Mouse (Mus musculus) CD4-positive, CD25-positive, alpha-beta regulatory T cell, adult 2 months (primary cell): ENCODE measurements at regions not wholly inside any gene's neighbourhood (a gene's known extent, or its start where the extent isn't known, plus 50 kb on each side); places are given as distances from the start of the nearest gene placed in this dataset.

Source experiments
- DNase-seq: peaks from one replicate; pipeline ENCODE4 v3.0.0-alpha.2; 2012; ENCODE audit warnings: low read depth, low spot score

DNA sequence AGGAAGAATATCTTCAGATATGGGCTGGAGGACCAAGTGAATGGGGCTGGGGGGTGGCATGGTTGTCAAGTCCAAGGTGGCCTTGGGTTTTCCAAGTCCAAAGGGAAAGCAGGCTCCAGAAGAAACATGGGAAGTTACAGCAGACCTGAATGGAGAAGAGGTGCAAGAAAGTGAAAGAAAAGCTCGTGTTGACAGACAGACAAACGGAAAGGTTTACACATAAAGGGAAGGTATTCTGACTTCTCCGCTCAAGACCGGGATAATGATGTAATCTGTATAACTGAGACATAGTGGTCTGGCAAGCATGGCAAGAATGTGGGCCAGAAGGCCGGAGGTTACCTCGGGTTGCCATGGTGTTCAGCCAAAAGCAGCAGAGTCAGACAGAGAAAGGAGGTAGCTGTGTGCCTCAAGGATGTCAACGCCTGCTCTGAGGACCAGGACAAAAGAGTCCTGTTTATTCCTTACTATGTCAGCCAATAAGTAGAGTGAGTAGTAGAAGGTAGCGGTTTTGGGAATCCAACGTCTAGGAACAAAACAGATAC, 50.8 kb upstream of the Elk3 start:
- no peak for DNase-seq

DNA sequence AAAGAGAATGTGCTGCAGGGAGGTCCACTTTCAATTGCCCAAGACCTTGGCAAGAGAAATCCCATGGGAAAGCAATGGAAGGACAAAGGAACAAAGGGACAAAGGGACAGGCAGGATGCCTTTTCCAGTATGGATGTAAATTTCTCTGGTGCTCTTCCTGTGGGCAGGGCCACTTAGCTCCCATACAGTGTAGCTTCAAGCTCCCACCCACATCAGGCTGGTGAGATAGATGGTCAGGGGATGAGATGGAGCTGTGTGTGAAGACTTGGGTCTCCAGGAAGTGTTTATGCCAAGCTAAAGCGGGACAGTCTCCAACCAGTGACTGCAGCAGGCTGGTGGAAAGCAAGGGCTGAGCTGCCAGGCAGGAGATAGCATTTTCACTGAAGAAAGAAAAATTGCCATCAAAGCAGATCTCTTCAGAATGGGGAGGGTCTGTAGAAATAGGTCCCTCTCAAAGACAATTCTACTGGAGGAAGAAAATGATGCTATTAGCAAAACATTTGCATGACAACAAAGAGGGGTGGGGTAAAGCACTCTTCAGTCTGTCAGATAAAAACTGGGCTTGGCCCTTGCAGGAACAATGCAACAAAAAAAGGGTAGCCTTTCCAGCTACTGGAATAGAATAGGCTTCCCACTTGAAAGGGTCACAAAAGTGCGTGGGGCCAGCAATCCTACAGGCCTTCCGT, 53.3 kb upstream of the Elk3 start:
- no peak for DNase-seq

DNA sequence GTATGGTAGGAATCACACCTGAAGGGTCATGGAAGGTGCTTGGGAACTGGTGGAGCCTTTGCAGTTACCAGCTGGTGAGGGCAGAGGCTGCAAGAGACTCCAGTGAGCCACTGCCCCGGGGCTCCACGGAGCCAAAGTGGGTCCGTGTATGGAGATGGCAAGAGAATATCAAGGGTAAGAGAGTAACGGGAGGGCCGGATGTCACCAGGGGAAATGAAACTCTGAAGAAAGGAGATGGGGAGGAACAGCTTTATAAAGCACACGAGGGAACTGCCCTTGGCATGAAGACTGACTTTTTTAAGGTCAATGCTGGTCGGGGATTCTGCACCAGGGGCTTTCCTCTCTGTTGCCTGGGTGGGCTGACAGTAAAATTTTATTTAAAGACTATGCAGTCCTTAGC, 53.9 kb upstream of the Elk3 start:
- peak; percentile 38 for DNase-seq

DNA sequence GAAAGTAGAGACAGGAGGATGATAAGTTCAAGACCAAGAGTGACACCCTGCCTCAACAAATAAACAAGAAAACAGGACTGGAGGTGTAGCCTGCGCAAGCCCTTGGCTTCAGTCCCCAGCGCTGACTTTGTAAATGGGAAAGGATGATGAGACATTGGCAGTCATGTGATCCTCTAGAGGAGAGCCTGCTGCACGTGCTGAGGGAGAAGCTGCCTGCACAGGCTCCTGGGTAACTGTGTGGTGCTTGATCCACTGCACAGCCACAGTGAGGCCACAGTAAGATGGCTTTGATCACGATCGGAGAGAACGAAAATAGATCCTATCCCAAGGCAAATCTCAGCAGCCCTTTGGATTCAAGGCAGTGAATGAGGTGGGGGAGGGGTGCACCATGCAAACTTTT, 54.4 kb upstream of the Elk3 start:
- DNase-seq, result peak; percentile 37

DNA sequence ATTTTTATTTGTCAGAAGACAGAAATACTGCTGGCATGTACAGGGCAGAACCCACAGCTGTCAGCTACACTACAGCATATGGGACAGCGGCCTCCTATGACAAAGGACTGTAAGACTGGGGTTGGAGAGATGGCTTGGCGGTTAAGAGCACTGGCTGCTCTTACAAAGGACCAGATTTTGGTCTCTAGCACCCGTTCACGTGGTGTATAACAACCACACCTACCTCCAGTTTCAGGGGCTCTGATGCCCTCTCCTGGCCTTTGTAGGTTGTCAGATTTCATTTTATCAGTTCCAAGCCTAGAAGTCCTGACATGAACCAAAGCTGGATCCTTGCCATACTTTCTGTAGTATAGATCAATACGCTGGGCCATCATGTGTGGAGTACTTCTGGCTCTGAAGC, 54.9 kb upstream of the Elk3 start:
- no peak for DNase-seq

DNA sequence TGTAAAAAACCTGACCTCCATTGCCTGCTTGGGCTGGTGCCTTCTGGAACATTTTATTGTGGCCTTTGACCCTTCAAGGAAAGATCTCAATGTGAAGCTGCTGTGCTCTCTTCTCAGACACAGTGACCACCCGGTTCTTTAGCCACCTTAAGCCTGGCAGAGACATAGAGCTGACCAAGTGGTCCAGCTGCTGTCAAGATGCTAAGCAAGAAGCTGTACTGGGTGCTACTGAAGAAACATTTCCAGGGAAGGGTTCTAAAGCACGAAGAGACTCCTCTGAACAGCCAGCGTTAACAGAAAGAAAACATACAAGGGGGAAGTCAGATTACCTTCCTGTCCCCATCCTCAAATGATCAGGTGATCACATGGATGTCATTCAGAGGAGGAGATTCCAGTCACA, 58.8 kb upstream of the Elk3 start:
- DNase-seq, result no peak

DNA sequence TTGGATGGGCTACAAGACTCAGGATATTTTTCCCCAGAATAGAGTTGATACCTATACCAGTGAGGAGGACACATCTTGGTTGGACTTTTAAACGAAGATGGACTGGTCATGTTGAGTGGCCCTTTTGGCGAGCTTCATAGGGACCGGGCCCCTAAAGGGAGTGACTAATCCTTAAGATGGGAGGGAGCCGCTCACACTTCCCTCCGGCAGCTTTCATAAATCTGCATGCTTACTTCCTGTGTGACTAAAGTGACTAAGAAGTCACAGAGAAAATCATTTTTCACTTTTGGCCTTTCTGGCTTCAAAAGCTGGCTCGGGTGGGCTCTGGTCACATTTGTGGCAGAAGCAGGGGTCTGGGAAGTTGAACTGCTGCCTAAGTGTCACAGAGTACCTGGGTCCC, 59.4 kb upstream of the Elk3 start:
- peak; percentile 40 for DNase-seq

DNA sequence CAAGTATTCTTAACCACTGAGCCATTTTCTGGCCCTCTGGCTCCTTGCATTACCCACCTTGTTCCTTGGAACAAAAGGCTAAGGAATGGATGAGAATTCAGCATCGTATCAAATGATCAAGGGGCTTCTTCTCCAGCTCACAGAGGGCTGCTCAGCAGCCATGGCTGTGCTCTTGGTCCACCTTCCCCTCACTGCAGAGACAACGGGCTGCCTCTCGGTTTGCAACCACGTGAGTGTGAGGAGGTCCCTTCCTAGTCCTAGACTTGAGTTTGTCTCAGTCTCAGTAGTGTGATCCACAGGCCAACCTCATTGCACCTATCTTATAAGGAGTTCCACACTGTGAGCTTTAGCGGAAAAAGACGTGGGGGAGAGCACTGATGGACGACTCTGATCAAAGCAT, 61.3 kb upstream of the Elk3 start:
- DNase-seq, result no peak

DNA sequence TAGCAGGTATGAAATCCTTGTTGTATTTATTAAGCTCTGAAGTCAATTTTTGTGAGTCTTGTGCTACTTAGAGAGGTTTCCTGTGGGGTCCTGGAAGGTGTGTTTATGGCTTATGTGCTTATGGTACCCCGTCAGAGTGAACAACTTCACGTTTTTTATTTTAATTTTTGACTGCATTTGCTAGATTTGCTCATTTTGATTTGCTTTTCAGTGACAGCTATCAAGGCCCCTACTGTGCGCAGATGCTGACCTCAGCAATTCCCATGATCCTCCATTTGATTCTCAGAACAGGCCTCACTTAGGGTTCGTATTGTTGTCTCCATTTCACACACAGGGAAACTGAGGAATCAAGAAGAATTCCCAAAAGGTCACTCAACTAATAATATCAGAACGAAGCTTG, 62.3 kb upstream of the Elk3 start:
- DNase-seq, result no peak

DNA sequence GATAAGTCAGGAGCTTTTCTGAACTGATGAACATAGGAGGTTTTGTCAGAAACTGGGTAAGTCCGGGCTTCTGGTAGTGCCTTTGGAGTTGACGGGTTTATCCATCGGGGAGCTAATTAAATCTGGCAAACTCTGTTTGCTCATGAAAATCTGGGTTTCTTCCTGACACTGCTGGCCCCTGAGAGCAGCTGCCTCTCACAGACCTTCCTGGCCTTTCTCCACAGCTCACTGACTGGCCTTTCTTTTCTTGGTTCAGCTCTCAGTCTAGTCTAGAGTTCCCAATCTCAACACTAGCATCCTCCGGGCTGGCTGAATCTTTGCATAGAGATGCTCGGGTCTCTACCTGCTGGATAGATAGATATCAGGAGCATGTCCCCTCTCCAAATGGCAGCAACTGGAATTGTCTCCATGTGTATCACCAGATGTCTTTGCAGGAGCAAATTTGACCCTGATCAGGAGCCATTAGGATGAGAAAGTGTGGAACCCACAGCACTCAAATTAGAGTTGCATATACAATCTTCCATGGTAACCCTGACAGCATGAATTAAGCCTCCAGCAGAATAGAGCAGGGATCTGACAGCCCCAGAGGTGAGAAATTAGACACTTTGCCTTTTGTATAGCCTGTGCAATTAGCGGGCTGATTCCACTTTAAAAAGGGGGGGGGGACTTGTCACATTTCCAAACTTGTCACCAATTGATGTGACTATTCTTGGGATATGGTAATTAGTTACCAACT, 63.2 kb upstream of the Elk3 start:
- DNase-seq, result no peak

DNA sequence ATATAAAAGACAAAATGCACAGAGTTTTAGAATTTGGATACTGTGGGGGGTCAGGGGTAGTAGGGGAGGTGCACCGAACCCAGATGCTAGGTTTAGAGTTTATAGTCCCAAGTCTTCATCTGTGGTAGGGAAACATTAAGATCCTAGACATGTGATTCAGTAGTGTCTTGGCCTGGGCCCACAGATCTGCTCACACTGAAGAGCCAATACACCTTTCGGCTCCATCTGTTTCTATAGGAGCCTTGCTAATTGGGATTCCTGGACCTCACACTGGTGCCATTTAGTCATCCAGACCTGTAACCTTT, 63.7 kb upstream of the Elk3 start:
- no peak for DNase-seq

DNA sequence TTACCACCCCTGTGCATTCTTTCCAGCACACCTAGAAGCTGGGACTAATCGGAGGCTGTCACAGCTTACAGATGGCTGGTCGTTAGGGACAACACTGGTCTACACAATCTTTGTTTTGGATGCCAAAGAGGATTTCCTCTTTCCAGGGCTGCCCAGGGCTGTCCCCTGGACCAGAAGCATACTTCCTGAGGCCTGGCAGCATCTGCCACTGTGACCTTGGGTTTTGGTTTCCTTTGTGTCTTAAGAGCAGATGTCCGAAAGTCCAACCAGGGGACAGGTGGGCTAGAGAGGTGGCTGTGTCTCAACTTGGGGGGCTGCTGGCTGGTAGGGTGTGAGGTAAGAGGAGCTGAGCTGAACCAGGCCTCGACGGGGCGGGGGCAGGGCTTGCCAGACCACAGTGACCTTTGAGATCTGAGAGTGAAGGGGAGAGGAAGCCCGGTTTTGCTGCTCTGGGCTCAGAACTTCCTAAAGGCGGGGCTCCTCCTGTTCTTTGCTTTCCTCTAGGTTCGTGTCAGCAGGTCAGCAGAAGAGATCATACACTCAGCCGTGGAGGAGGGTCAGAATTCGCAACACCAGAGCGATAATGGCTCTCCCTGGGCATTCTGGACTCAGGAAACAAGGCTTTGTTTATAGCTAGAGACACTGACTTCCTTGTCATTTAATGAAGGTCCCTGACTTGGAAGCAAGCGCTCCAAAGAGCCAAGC, 64.2 kb upstream of the Elk3 start:
- DNase-seq, result peak; percentile 33

DNA sequence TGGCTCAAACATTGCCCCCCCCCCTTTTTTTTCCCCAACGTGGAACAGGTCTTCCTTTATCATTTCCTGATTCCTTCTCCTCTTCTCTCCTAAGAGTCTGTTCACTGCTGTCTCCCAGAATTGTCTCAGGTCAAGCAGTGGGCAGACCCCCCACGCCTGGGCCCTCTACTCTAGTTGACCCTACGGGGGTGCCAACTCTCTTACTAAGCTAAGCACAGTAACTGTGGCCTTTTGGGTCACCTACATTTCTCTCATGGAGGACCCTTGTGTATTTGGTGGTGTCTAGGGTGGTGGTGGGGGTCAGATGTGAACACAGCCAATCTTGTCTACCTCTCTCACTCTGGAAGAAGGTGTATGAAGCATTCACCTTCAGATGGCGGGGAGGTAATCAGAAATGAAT, 64.8 kb upstream of the Elk3 start:
- DNase-seq, result no peak

DNA sequence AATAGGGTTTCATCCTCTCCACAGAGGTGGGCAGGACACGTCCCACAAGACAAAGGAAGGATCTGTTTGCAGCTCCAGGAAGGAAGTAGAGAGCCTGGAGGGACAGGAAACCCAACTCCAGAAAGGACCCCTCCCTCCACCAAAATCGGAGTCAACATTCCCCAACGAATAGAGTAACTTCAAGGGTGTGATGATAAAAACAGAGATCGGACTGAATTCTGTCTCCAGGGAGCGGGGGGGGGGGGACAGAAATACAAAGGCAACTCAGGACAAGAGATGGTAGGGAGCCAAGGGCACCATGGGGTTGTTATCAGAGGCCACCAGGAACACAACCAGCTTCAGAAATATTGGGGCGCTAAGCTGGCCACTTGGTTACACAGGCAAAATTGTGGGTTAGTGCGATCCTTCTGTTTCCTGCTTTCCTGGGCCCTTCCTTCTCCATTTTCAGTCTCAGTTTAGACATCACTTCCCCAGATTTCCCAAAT, 65.6 kb upstream of the Elk3 start:
- DNase-seq, result no peak

DNA sequence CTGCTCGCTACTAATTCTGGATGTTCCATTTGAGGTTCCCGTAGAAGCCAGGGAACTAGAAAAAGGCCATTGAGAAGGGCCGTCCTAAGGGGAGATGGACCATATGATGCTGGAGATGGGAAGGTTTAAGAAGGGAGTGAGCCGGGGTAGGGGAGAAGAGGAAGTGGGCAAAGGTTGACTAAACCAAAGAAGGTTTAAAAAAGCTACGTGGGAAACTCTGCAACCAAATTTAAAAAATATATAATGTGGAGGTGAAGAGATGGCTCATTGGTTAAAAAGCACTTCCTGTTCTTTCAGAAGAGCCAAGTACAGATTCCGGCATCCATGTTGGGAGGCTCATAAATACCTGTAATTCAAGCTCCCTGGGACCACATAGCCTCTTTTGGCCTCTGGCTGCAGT, 63.9 kb upstream of the Lta4h start:
- no peak for DNase-seq

DNA sequence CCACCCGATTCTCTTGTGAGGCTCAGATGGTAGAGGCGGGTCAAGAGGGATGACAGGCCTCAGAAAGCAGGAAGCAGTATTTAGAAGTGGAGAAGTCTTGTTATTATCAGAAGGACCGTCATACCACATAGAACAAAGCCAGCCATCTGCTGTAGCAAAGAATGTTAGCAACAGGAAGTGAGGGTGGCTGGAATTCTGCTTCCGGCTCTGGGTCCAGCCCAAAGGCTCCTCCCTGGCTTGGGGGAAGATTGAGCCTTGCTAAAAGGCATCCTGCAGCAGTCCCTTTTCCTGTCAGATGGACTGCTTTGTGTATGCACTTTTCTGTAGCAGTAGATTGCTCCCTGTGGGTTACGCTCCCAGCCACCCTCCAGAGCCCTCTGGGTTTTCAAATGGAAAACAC, 61.9 kb upstream of the Lta4h start:
- no peak for DNase-seq

DNA sequence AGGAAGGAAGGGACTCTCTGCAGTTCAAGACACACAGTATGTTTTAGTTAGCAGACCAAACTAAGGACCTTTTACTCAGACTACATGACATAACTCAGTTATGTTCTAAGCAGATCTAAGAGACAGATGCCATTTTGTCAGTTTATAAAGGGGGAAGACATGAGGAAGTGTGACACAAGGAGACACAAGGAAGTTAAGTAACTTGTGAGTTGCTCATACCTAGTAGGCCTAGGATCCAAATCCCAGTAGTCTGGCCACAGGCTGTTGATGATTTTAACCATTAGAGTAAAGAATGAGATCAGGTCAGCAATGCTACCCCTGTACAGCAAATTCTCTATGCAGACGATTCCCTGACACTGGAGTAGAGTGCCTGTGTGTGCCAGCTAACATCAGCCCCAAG, 59.3 kb upstream of the Lta4h start:
- DNase-seq, result no peak

DNA sequence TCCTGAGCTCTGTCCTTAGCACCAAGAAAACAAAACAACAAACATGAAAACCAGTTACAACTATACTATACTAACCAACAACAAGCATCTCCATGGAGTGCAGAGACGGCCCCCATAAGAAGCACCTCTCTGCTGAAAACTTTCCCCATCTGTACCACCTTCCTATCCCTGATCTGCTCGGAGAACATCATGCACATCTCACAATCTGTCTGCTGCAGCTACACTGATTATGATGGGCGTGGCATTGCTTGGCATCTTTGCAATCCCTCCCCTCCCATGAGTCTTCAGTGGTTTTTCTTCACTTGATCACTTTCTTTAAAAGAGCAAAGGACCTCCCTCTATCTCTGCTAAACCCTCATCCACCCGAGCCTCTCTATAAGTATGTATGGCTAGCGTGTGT, 55.5 kb upstream of the Lta4h start:
- no peak for DNase-seq

DNA sequence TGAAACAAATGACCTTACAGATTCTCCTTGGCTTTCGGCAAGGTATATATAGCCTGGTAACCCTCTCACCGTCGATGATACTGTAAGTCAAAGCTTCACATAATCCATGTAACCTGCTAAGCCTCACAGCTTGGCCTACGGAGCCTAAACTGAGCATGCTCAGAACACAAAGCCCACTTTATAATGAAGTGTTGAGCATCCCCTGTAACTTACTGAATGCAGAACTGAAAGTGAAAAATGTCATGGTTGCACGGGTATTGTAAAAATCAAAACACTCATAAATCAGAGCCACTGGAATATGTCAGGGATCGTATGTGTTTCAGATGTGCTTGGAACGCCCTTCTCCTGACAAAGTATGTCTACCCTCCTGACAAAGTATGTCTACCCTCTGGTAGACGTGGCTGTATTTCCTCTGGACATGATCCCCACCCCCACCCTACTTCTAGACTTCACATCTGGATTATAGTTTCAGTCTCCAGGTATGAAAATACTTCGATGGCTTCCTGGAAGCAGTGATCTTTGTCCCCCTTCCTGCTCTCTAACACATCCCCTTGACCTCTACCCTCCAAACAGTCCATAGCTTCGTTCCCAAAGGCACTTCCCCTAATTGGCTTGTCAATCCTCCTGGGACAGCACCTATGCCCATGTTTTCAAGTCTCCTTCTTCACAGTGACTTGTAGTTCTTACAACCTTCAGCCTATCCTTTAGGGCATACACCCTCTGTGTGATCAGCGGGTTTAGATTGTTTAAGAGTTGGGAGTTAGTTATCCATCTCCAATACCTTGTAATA, 54.5 kb upstream of the Lta4h start:
- no peak for DNase-seq

DNA sequence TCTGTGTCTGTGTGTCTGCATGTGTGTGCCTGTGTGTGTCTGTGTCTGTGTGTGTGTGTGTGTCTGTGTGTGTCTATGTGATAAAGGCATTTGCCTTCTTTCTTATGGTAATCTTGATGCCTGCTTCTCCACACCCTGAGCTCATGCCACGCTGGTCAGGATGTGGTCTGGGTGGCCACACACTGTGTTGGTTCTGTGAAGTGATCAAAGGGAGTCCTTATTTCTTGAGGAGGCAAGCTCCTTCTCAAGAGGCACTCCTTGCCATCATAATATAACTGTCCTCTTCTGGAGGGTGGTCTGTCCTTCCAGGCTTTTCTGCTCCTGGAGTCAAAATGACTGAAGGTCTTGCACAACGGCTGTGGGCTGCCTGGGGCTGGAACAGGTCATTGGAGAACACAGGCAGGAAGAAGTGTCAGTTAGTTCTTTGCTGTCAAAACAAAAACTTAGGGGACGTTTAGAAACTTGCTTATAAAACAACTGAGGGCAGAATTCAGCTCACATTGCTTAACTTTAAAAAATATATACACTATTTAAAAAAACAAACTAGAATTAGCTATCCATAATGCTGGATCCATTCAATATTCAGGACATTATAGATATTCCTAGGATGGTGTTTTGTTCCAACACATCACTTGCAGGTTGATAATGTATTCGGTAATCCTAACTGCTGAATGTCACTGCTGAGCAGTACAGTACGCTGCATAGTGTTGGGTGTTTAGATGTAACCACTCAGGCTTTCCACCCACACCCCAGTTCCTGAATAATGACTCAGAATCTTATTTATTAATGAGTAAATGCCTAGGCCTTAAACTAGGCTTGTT, 50.3 kb upstream of the Lta4h start:
- peak; percentile 33 for DNase-seq
